Mouse (Mus musculus) spleen, adult 2 months (tissue): ENCODE data around the gene Jrkl.

Experiments
- CTCF ChIP-seq: fragments of 200-500 bp; IDR thresholded peaks from 2 replicates; pipeline ENCODE4 v1.5.1; 2011; ENCODE audit warnings: mild to moderate bottlenecking, inconsistent platforms; ENCODE audit not compliant: insufficient read depth, insufficient read length, insufficient replicate concordance; ENCODE audit errors: extremely low read depth
- POLR2A ChIP-seq: fragments of 200-500 bp; IDR thresholded peaks from 2 replicates; pipeline ENCODE4 v1.6.1; 2011; ENCODE audit warnings: low read depth, low read length, inconsistent platforms

- no peak for TF ChIP-seq POLR2A
- TF ChIP-seq CTCF, result no peak
These were observed 42.5 kb downstream of the Jrkl start for GRCm38 (mm10) chr9:13203109-13203508.
